Mouse (Mus musculus) liver, postnatal 0 days (tissue): ENCODE results near the gene Ankib1. TPM values are rescaled to one million over a fixed set of nuclear protein-coding genes. Genes with fewer than 3 reads are reported as not detected.

Source experiments
- ATAC-seq: fragments of 200-750 bp; cut with Nextera tagmentation; 2 replicates; pipeline ENCODE4 v1.8.0; 2017; ENCODE audit warnings: mild to moderate bottlenecking, moderate library complexity
- DNase-seq: peaks from one replicate; pipeline ENCODE4 v3.0.0-alpha.2; 2016
- H3K27ac ChIP-seq: fragments of 300-500 bp; sonication (generic); 2 replicates; pipeline ENCODE4 v1.5.1; 2014; ENCODE audit warnings: antibody characterized with exemption, moderate library complexity, mild to moderate bottlenecking, low read depth
- H3K27me3 ChIP-seq: fragments of 300-500 bp; sonication (generic); 2 replicates; pipeline ENCODE4 v1.6.1; 2014; ENCODE audit warnings: low read length, control low read depth, mixed read lengths; ENCODE audit not compliant: insufficient read depth
- H3K36me3 ChIP-seq: fragments of 300-500 bp; sonication (generic); replicated peaks from 2 replicates; pipeline ENCODE4 v1.6.1; 2014; ENCODE audit warnings: mild to moderate bottlenecking, control low read depth, low read length, moderate library complexity, mixed read lengths; ENCODE audit not compliant: insufficient read depth
- H3K4me1 ChIP-seq: fragments of 300-500 bp; sonication (generic); 2 replicates; pipeline ENCODE4 v1.6.1; 2014; ENCODE audit warnings: antibody characterized with exemption, mild to moderate bottlenecking, control low read depth; ENCODE audit not compliant: insufficient read depth
- H3K4me2 ChIP-seq: fragments of 300-500 bp; sonication (generic); 2 replicates; pipeline ENCODE4 v1.6.1; 2014; ENCODE audit warnings: low read depth, mild to moderate bottlenecking, low read length, moderate library complexity, mixed read lengths
- H3K4me3 ChIP-seq: fragments of 300-500 bp; sonication (generic); 2 replicates; pipeline ENCODE4 v1.5.1; 2014; ENCODE audit warnings: low read depth, low read length
- H3K9ac ChIP-seq: fragments of 300-500 bp; sonication (generic); replicated peaks from 2 replicates; pipeline ENCODE4 v1.6.1; 2014; ENCODE audit warnings: mild to moderate bottlenecking, moderate library complexity
- H3K9me3 ChIP-seq: fragments of 300-500 bp; sonication (generic); 2 replicates; pipeline ENCODE4 v1.6.1; 2016; ENCODE audit warnings: mild to moderate bottlenecking, control low read depth, low read length, mixed read lengths
- CTCF ChIP-seq: sonication (generic); IDR thresholded peaks from 2 replicates; pipeline ENCODE4 v1.5.1; 2016; ENCODE audit warnings: antibody characterized with exemption, low read depth
- EP300 ChIP-seq: IDR thresholded peaks from 2 replicates; pipeline ENCODE4 v1.6.1; 2016; ENCODE audit warnings: antibody characterized with exemption, low read depth, mild to moderate bottlenecking
- WGBS: fragments of 180-500 bp; shearing (Covaris S2); extraction: QIAGEN DNeasy Blood & Tissue Kit; methylation state at CpG from one replicate; pipeline ENCODE4 v1.1.7; 2014; ENCODE audit not compliant: insufficient replicate concordance; 5-methylcytosine and 5-hydroxymethylcytosine counted together
- polyA plus RNA-seq: library from polyadenylated mRNA; unstranded; fragments of >200 nt; fragmentation: Nextera tagmentation; extraction: Ambion mirVana; gene quantifications from 2 replicates; pipeline ENCODE4 v1.2.1, GENCODE M21; 2015

Gene Ankib1
- polyA plus RNA-seq, 1 experiment from 2014 or later = 2.9 TPM

- TF ChIP-seq EP300 = no peak
- H3K4me2 ChIP-seq = no peak overlapping the region
- no peak overlapping the region for H3K4me3 ChIP-seq
- H3K27me3 ChIP-seq = no peaks in the 10 kb centered on the region
- H3K27ac ChIP-seq = no peak overlapping the region
- H3K9me3 ChIP-seq = no peaks in the 10 kb centered on the region
- no peak overlapping the region for H3K9ac ChIP-seq
- peaks cover 10% of the 10 kb centered on the region; the same call in 1 of the 2 replicates for H3K4me1 ChIP-seq
- ATAC-seq (no peak), DNase-seq (no peak)
- WGBS = 64% methylated on average over 4 of the region's 4 CpGs
- H3K36me3 ChIP-seq = peaks cover 5% of the 10 kb centered on the region
These were observed 153.9 kb downstream of the Ankib1 start for GRCm38 (mm10) chr5:3648849-3649210.

- 40% methylated on average over 4 of the region's 4 CpGs for WGBS
- TF ChIP-seq CTCF (no peak), EP300 (no peak)
- no peaks in the 10 kb centered on the region for H3K9me3 ChIP-seq
- no peak overlapping the region for H3K4me3 ChIP-seq
- H3K27me3 ChIP-seq = no peaks in the 10 kb centered on the region
- peaks cover 10% of the 10 kb centered on the region; the same call in 1 of the 2 replicates for H3K4me1 ChIP-seq
- H3K4me2 ChIP-seq = peak overlapping the region; percentile 83
- peaks cover 8% of the 10 kb centered on the region for H3K36me3 ChIP-seq
- no peak overlapping the region for H3K27ac ChIP-seq
- DNase-seq (no peak), ATAC-seq (no peak)
- H3K9ac ChIP-seq = no peak overlapping the region
These were observed 154.4 kb downstream of the Ankib1 start for GRCm38 (mm10) chr5:3648206-3648848.

- peak overlapping the region; percentile 83 for H3K4me2 ChIP-seq
- WGBS = 1% methylated on average over 17 of the region's 46 CpGs
These were observed 155.0 kb downstream of the Ankib1 start for GRCm38 (mm10) chr5:3647708-3648121.

GRCm38 (mm10) chr5:3646991-3647707 lies 155.6 kb downstream of the Ankib1 start:
- WGBS = 1% methylated on average over 44 of the region's 60 CpGs
- H3K9me3 ChIP-seq = no peaks in the 10 kb centered on the region
- H3K36me3 ChIP-seq = peaks cover 11% of the 10 kb centered on the region
- TF ChIP-seq CTCF (peak; percentile 75), EP300 (peak; percentile 39)
- H3K4me1 ChIP-seq = peaks cover 10% of the 10 kb centered on the region; the same call in 1 of the 2 replicates
- DNase-seq (peak; percentile 68), ATAC-seq (peak; percentile 67)
- H3K4me2 ChIP-seq = peak overlapping the region; percentile 83
- H3K9ac ChIP-seq = peak overlapping the region; percentile 95
- peak overlapping the region; percentile 97 for H3K27ac ChIP-seq
- H3K4me3 ChIP-seq = peak overlapping the region; percentile 99
- H3K27me3 ChIP-seq = no peaks in the 10 kb centered on the region

More at GRCm38 (mm10) chr5:3647708-3648121, 155.0 kb downstream of the Ankib1 start:
- TF ChIP-seq CTCF (peak; percentile 48), EP300 (no peak)
- Histone ChIP-seq H3K9me3 (no peaks in the 10 kb centered on the region), H3K4me1 (peaks cover 10% of the 10 kb centered on the region; the same call in 1 of the 2 replicates), H3K27me3 (no peaks in the 10 kb centered on the region), H3K27ac (peak overlapping the region; percentile 97), H3K9ac (peak overlapping the region; percentile 95), H3K36me3 (peaks cover 11% of the 10 kb centered on the region), H3K4me3 (peak overlapping the region; percentile 99)
- ATAC-seq (peak; percentile 95), DNase-seq (peak; percentile 96)

- peak overlapping the region; percentile 97 for H3K27ac ChIP-seq
- peak overlapping the region; percentile 95 for H3K9ac ChIP-seq
- peak overlapping the region; percentile 99 for H3K4me3 ChIP-seq
- DNase-seq (no peak), ATAC-seq (no peak)
- TF ChIP-seq EP300 (no peak), CTCF (no peak)
- no peaks in the 10 kb centered on the region for H3K9me3 ChIP-seq
- peaks cover 16% of the 10 kb centered on the region for H3K36me3 ChIP-seq
- WGBS = 24% methylated on average over 6 of the region's 6 CpGs
- H3K27me3 ChIP-seq = no peaks in the 10 kb centered on the region
- H3K4me1 ChIP-seq = peaks cover 10% of the 10 kb centered on the region; the same call in 1 of the 2 replicates
- H3K4me2 ChIP-seq = peak overlapping the region; percentile 83
These were observed 156.2 kb downstream of the Ankib1 start for GRCm38 (mm10) chr5:3646539-3646938.

GRCm38 (mm10) chr5:3645326-3645725 lies 157.4 kb downstream of the Ankib1 start:
- ATAC-seq (no peak), DNase-seq (no peak)
- H3K9ac ChIP-seq = no peak overlapping the region
- H3K9me3 ChIP-seq = no peaks in the 10 kb centered on the region
- H3K36me3 ChIP-seq = peaks cover 25% of the 10 kb centered on the region
- WGBS = 82% methylated on average over 6 of the region's 6 CpGs
- H3K4me2 ChIP-seq = 0 out of 2 replicates have a peak overlapping the region, but pooled peaks have one; percentile 3
- TF ChIP-seq EP300 (no peak), CTCF (no peak)
- H3K4me1 ChIP-seq = peaks cover 10% of the 10 kb centered on the region; the same call in 1 of the 2 replicates
- H3K27me3 ChIP-seq = no peaks in the 10 kb centered on the region
- no peak overlapping the region for H3K4me3 ChIP-seq
- H3K27ac ChIP-seq = no peak overlapping the region
